Mouse (Mus musculus) heart, postnatal 25 days (tissue): ENCODE measurements around the gene Shank2. TPM values are rescaled to one million over a fixed set of nuclear protein-coding genes. Genes with fewer than 3 reads are reported as not detected.

Experiments used
- microRNA-seq: library from miRNA; unstranded; fragments of <30 nt; microRNA quantifications from one replicate; pipeline ENCODE4 v1.2.0, GENCODE M21; 2022
- total RNA-seq, 2 experiments: library from RNA; stranded (reverse); gene quantifications; 2 replicates each; pipeline ENCODE4 v1.2.3; 2021

The Shank2 gene
- total RNA-seq, 2 experiments from 2014 or later: 0.42 to 0.59 TPM

Small RNA genes lying within 50 kb of the gene (microRNA-seq; reads per million reads assigned to microRNA genes)
- not detected for gene Mir3105

Other genes with a start within 250 kb of the Shank2 start
- gene Osbpl5, start 244.9 kb upstream of the Shank2 start, total RNA-seq: 10 to 100 TPM; 16.0 to 21.5 TPM
- gene Mrgprg, start 234.9 kb upstream of the Shank2 start, total RNA-seq: not detected
- gene Mrgpre, start 217.4 kb upstream of the Shank2 start, total RNA-seq: 1 to 10 TPM; 1.0 to 1.3 TPM
- gene Nadsyn1, start 179.1 kb upstream of the Shank2 start, total RNA-seq: 1 to 10 TPM; 4.8 to 5.5 TPM
- 1 to 10 TPM; 5.8 to 6.7 TPM for gene Dhcr7, start 178.8 kb upstream of the Shank2 start, total RNA-seq
- not detected for gene Gm498, start 135.1 kb upstream of the Shank2 start, total RNA-seq